Mouse (Mus musculus) embryonic facial prominence, embryonic 10.5 days (tissue): ENCODE results near the gene Auts2. TPM values are rescaled to one million over a fixed set of nuclear protein-coding genes. Genes with fewer than 3 reads are reported as not detected.

Experiments used
- DNase-seq: peaks from one replicate; pipeline ENCODE4 v3.0.0-alpha.2; 2017; ENCODE audit warnings: low spot score
- H3K27ac ChIP-seq: fragments of 300-500 bp; sonication (generic); replicated peaks from 2 replicates; pipeline ENCODE4 v1.5.1; 2016; ENCODE audit warnings: mild to moderate bottlenecking
- H3K27me3 ChIP-seq: fragments of 300-500 bp; sonication (generic); replicated peaks from 2 replicates; pipeline ENCODE4 v1.6.1; 2016; ENCODE audit warnings: low read depth, mild to moderate bottlenecking; ENCODE audit not compliant: poor library complexity, severe bottlenecking
- H3K36me3 ChIP-seq: fragments of 300-500 bp; sonication (generic); replicated peaks from 2 replicates; pipeline ENCODE4 v1.6.1; 2016; ENCODE audit warnings: mild to moderate bottlenecking, moderate library complexity
- H3K4me1 ChIP-seq: fragments of 300-500 bp; sonication (generic); 2 replicates; pipeline ENCODE4 v1.6.1; 2016
- H3K4me3 ChIP-seq: fragments of 300-500 bp; sonication (generic); 2 replicates; pipeline ENCODE4 v1.5.1; 2016; ENCODE audit warnings: mild to moderate bottlenecking, moderate library complexity
- H3K9me3 ChIP-seq: fragments of 300-500 bp; sonication (generic); 2 replicates; pipeline ENCODE4 v1.6.1; 2016; ENCODE audit warnings: mild to moderate bottlenecking
- WGBS: fragments of 180-500 bp; shearing (Covaris S2); methylation state at CpG from one replicate; pipeline ENCODE4 v1.1.7; 2016; 5-methylcytosine and 5-hydroxymethylcytosine counted together
- polyA plus RNA-seq: library from polyadenylated mRNA; unstranded; fragments of >200 nt; fragmentation: Nextera tagmentation; extraction: Ambion mirVana; gene quantifications from 2 replicates; pipeline ENCODE4 v1.2.1, GENCODE M21; 2016

Gene Auts2
- polyA plus RNA-seq, 1 experiment from 2014 or later, result 50.0 TPM

- H3K27ac ChIP-seq, result no peak overlapping the region
- H3K36me3 ChIP-seq, result no peaks in the 10 kb centered on the region
- DNase-seq, result no peak
- no peaks in the 10 kb centered on the region for H3K27me3 ChIP-seq
- no peaks in the 10 kb centered on the region for H3K9me3 ChIP-seq
- H3K4me1 ChIP-seq, result peaks cover 28% of the 10 kb centered on the region
- 80% methylated on average over 10 of the region's 10 CpGs for WGBS
- H3K4me3 ChIP-seq, result no peak overlapping the region
These were observed 475.1 kb downstream of the Auts2 start for GRCm38 (mm10) chr5:132067750-132068739.

GRCm38 (mm10) chr5:132060116-132060515, 483.0 kb downstream of the Auts2 start:
- Histone ChIP-seq H3K9me3 (no peaks in the 10 kb centered on the region; the same call in 1 of the 2 replicates), H3K4me3 (no peak overlapping the region), H3K4me1 (0 out of 2 replicates have a peak, but pooled peaks cover 2% of the 10 kb centered on the region), H3K27ac (no peak overlapping the region), H3K36me3 (no peaks in the 10 kb centered on the region), H3K27me3 (no peaks in the 10 kb centered on the region)
- DNase-seq, result no peak
- WGBS, result 87% methylated on average over 6 of the region's 6 CpGs

GRCm38 (mm10) chr5:132052637-132053036, 490.5 kb downstream of the Auts2 start:
- no peak overlapping the region for H3K27ac ChIP-seq
- WGBS, result 71% methylated on average over 13 of the region's 13 CpGs
- H3K4me1 ChIP-seq, result peaks cover 18% of the 10 kb centered on the region
- H3K9me3 ChIP-seq, result no peaks in the 10 kb centered on the region
- no peaks in the 10 kb centered on the region; the same call in 1 of the 2 replicates for H3K36me3 ChIP-seq
- H3K4me3 ChIP-seq, result no peak overlapping the region
- no peak for DNase-seq
- no peaks in the 10 kb centered on the region for H3K27me3 ChIP-seq

GRCm38 (mm10) chr5:132039584-132039983, 503.6 kb downstream of the Auts2 start:
- Histone ChIP-seq H3K36me3 (no peaks in the 10 kb centered on the region), H3K4me3 (no peak overlapping the region), H3K27ac (no peak overlapping the region), H3K27me3 (no peaks in the 10 kb centered on the region), H3K4me1 (no peaks in the 10 kb centered on the region), H3K9me3 (no peaks in the 10 kb centered on the region)
- DNase-seq, result no peak
- WGBS, result 93% methylated on average over 6 of the region's 6 CpGs

GRCm38 (mm10) chr5:132033491-132034350, 509.4 kb downstream of the Auts2 start:
- no peaks in the 10 kb centered on the region for H3K36me3 ChIP-seq
- H3K27me3 ChIP-seq, result no peaks in the 10 kb centered on the region
- H3K4me1 ChIP-seq, result peaks cover 25% of the 10 kb centered on the region
- H3K9me3 ChIP-seq, result no peaks in the 10 kb centered on the region
- WGBS, result 85% methylated on average over 15 of the region's 15 CpGs
- no peak overlapping the region for H3K4me3 ChIP-seq
- DNase-seq, result no peak
- no peak overlapping the region for H3K27ac ChIP-seq

- H3K4me3 ChIP-seq, result no peak overlapping the region
- H3K27ac ChIP-seq, result no peak overlapping the region
- H3K36me3 ChIP-seq, result peaks cover 8% of the 10 kb centered on the region; the same call in 1 of the 2 replicates
- peak; percentile 43 for DNase-seq
- no peaks in the 10 kb centered on the region for H3K9me3 ChIP-seq
- no peaks in the 10 kb centered on the region for H3K27me3 ChIP-seq
- WGBS, result 63% methylated on average over 15 of the region's 15 CpGs
- peaks cover 29% of the 10 kb centered on the region for H3K4me1 ChIP-seq
These were observed 512.1 kb downstream of the Auts2 start for GRCm38 (mm10) chr5:132030941-132031531.

GRCm38 (mm10) chr5:132029638-132030037, 513.5 kb downstream of the Auts2 start:
- 88% methylated on average over 11 of the region's 11 CpGs for WGBS

GRCm38 (mm10) chr5:132029038-132029437, 514.1 kb downstream of the Auts2 start:
- WGBS, result 53% methylated on average over 12 of the region's 12 CpGs
- Histone ChIP-seq H3K4me3 (no peak overlapping the region), H3K36me3 (peaks cover 8% of the 10 kb centered on the region; the same call in 1 of the 2 replicates), H3K4me1 (peaks cover 34% of the 10 kb centered on the region), H3K27me3 (no peaks in the 10 kb centered on the region), H3K9me3 (no peaks in the 10 kb centered on the region), H3K27ac (no peak overlapping the region)
- peak; percentile 50 for DNase-seq

More at GRCm38 (mm10) chr5:132029638-132030037, 513.5 kb downstream of the Auts2 start:
- DNase-seq, result no peak
- Histone ChIP-seq H3K36me3 (peaks cover 8% of the 10 kb centered on the region; the same call in 1 of the 2 replicates), H3K27ac (no peak overlapping the region), H3K27me3 (no peaks in the 10 kb centered on the region), H3K4me3 (no peak overlapping the region), H3K9me3 (no peaks in the 10 kb centered on the region), H3K4me1 (peaks cover 34% of the 10 kb centered on the region)

GRCm38 (mm10) chr5:132027859-132028498, 515.2 kb downstream of the Auts2 start:
- H3K4me1 ChIP-seq, result peaks cover 31% of the 10 kb centered on the region
- DNase-seq, result no peak
- WGBS, result 83% methylated on average over 5 of the region's 5 CpGs
- no peaks in the 10 kb centered on the region for H3K27me3 ChIP-seq
- H3K36me3 ChIP-seq, result peaks cover 8% of the 10 kb centered on the region; the same call in 1 of the 2 replicates
- no peak overlapping the region for H3K27ac ChIP-seq
- H3K4me3 ChIP-seq, result no peak overlapping the region
- H3K9me3 ChIP-seq, result no peaks in the 10 kb centered on the region

- WGBS, result 83% methylated on average over 7 of the region's 7 CpGs
These were observed 529.8 kb downstream of the Auts2 start for GRCm38 (mm10) chr5:132013296-132013695.

GRCm38 (mm10) chr5:132011795-132012194, 531.3 kb downstream of the Auts2 start:
- peaks cover 6% of the 10 kb centered on the region; the same call in 1 of the 2 replicates for H3K4me1 ChIP-seq
- no peak overlapping the region for H3K4me3 ChIP-seq
- H3K36me3 ChIP-seq, result no peaks in the 10 kb centered on the region
- H3K27me3 ChIP-seq, result no peaks in the 10 kb centered on the region
- no peak overlapping the region for H3K27ac ChIP-seq
- no peaks in the 10 kb centered on the region for H3K9me3 ChIP-seq
- DNase-seq, result no peak

More at GRCm38 (mm10) chr5:132013296-132013695, 529.8 kb downstream of the Auts2 start:
- Histone ChIP-seq H3K4me3 (no peak overlapping the region), H3K9me3 (no peaks in the 10 kb centered on the region), H3K36me3 (no peaks in the 10 kb centered on the region), H3K27ac (no peak overlapping the region), H3K27me3 (no peaks in the 10 kb centered on the region), H3K4me1 (peaks cover 6% of the 10 kb centered on the region; the same call in 1 of the 2 replicates)
- no peak for DNase-seq
